Mouse (Mus musculus): ENCODE results near the gene Rrp8. TPM values are rescaled to one million over a fixed set of nuclear protein-coding genes. Genes with fewer than 3 reads are reported as not detected.

The Rrp8 gene
- 8.4 and 10.0 TPM in 2 replicates for polyA plus RNA-seq (2012; rRNA removed)

- TF ChIP-seq CTCF (IDR thresholded peaks at IDR 0.05; ENCODE audit: extremely low read depth, insufficient read depth, low read length) = no peak
- H3K27ac ChIP-seq (ENCODE audit: insufficient read depth, low read length) = peak within 1 kb of the TSS; percentile 68; the same call in 1 of the 2 replicates
- no peaks in the 10 kb centered on the region for H3K4me1 ChIP-seq (ENCODE audit: control insufficient read depth, insufficient read depth, low read length)
- H3K4me3 ChIP-seq (ENCODE audit: insufficient read depth, low read length) = peak within 1 kb of the TSS; percentile 94
Measured at GRCm38 (mm10) chr7:105736911-105737521, at the start of gene Rrp8. Rrp8 (minus strand) TSS chr7:105737385.

- peak overlapping the region; percentile 41 for H3K4me3 ChIP-seq (ENCODE audit: insufficient read depth, low read length)
- TF ChIP-seq POLR2A (IDR thresholded peaks at IDR 0.05; ENCODE audit: extremely low read depth, insufficient read depth, low read length) (no peak), CTCF (IDR thresholded peaks at IDR 0.05; ENCODE audit: extremely low read depth, insufficient read depth, low read length) (no peak)
- peaks cover 2% of the 10 kb centered on the region; the same call in 1 of the 2 replicates for H3K4me1 ChIP-seq (ENCODE audit: control insufficient read depth, insufficient read depth, low read length)
- H3K27ac ChIP-seq (ENCODE audit: insufficient read depth, low read length) = 0 out of 2 replicates have a peak overlapping the region, but pooled peaks have one; percentile 68
Measured at GRCm38 (mm10) chr7:105786506-105787284, 49.5 kb upstream of the Rrp8 start.

- Histone ChIP-seq H3K4me1 (ENCODE audit: control insufficient read depth, insufficient read depth, low read length) (peaks cover 2% of the 10 kb centered on the region; the same call in 1 of the 2 replicates), H3K4me3 (ENCODE audit: insufficient read depth, low read length) (no peak overlapping the region), H3K27ac (ENCODE audit: insufficient read depth, low read length) (no peak overlapping the region)
- TF ChIP-seq CTCF (IDR thresholded peaks at IDR 0.05; ENCODE audit: extremely low read depth, insufficient read depth, low read length) (no peak), POLR2A (IDR thresholded peaks at IDR 0.05; ENCODE audit: extremely low read depth, insufficient read depth, low read length) (no peak)
Measured at GRCm38 (mm10) chr7:105784556-105784955, 47.4 kb upstream of the Rrp8 start.

GRCm38 (mm10) chr7:105783861-105784260 is 46.7 kb upstream of the Rrp8 start:
- Histone ChIP-seq H3K27ac (ENCODE audit: insufficient read depth, low read length) (no peak overlapping the region), H3K4me1 (ENCODE audit: control insufficient read depth, insufficient read depth, low read length) (peaks cover 2% of the 10 kb centered on the region; the same call in 1 of the 2 replicates), H3K4me3 (ENCODE audit: insufficient read depth, low read length) (no peak overlapping the region)
- no peak for TF ChIP-seq POLR2A (IDR thresholded peaks at IDR 0.05; ENCODE audit: extremely low read depth, insufficient read depth, low read length)
- TF ChIP-seq CTCF (IDR thresholded peaks at IDR 0.05; ENCODE audit: extremely low read depth, insufficient read depth, low read length) = no peak

- no peak for TF ChIP-seq CTCF (IDR thresholded peaks at IDR 0.05; ENCODE audit: extremely low read depth, insufficient read depth, low read length)
- no peak for TF ChIP-seq POLR2A (IDR thresholded peaks at IDR 0.05; ENCODE audit: extremely low read depth, insufficient read depth, low read length)
- H3K27ac ChIP-seq (ENCODE audit: insufficient read depth, low read length) = peak overlapping the region; percentile 24
- H3K4me1 ChIP-seq (ENCODE audit: control insufficient read depth, insufficient read depth, low read length) = peaks cover 2% of the 10 kb centered on the region; the same call in 1 of the 2 replicates
- no peak overlapping the region for H3K4me3 ChIP-seq (ENCODE audit: insufficient read depth, low read length)
Measured at GRCm38 (mm10) chr7:105778553-105779265, 41.5 kb upstream of the Rrp8 start.

GRCm38 (mm10) chr7:105777797-105778552 is 40.8 kb upstream of the Rrp8 start:
- peaks cover 2% of the 10 kb centered on the region; the same call in 1 of the 2 replicates for H3K4me1 ChIP-seq (ENCODE audit: control insufficient read depth, insufficient read depth, low read length)
- TF ChIP-seq POLR2A (IDR thresholded peaks at IDR 0.05; ENCODE audit: extremely low read depth, insufficient read depth, low read length) = no peak
- TF ChIP-seq CTCF (IDR thresholded peaks at IDR 0.05; ENCODE audit: extremely low read depth, insufficient read depth, low read length) = no peak
- no peak overlapping the region for H3K27ac ChIP-seq (ENCODE audit: insufficient read depth, low read length)
- no peak overlapping the region for H3K4me3 ChIP-seq (ENCODE audit: insufficient read depth, low read length)

GRCm38 (mm10) chr7:105777316-105777715 is 40.1 kb upstream of the Rrp8 start:
- Histone ChIP-seq H3K4me1 (ENCODE audit: control insufficient read depth, insufficient read depth, low read length) (peaks cover 2% of the 10 kb centered on the region; the same call in 1 of the 2 replicates), H3K27ac (ENCODE audit: insufficient read depth, low read length) (no peak overlapping the region)
- TF ChIP-seq CTCF (IDR thresholded peaks at IDR 0.05; ENCODE audit: extremely low read depth, insufficient read depth, low read length) (no peak), POLR2A (IDR thresholded peaks at IDR 0.05; ENCODE audit: extremely low read depth, insufficient read depth, low read length) (no peak)

GRCm38 (mm10) chr7:105776026-105776425 is 38.8 kb upstream of the Rrp8 start:
- peaks cover 2% of the 10 kb centered on the region; the same call in 1 of the 2 replicates for H3K4me1 ChIP-seq (ENCODE audit: control insufficient read depth, insufficient read depth, low read length)

More at GRCm38 (mm10) chr7:105777316-105777715, 40.1 kb upstream of the Rrp8 start:
- H3K4me3 ChIP-seq (ENCODE audit: insufficient read depth, low read length) = no peak overlapping the region

GRCm38 (mm10) chr7:105774661-105775060 is 37.5 kb upstream of the Rrp8 start:
- H3K4me3 ChIP-seq (ENCODE audit: insufficient read depth, low read length) = no peak overlapping the region
- TF ChIP-seq CTCF (IDR thresholded peaks at IDR 0.05; ENCODE audit: extremely low read depth, insufficient read depth, low read length) (no peak), POLR2A (IDR thresholded peaks at IDR 0.05; ENCODE audit: extremely low read depth, insufficient read depth, low read length) (no peak)
- peaks cover 2% of the 10 kb centered on the region; the same call in 1 of the 2 replicates for H3K4me1 ChIP-seq (ENCODE audit: control insufficient read depth, insufficient read depth, low read length)
- no peak overlapping the region for H3K27ac ChIP-seq (ENCODE audit: insufficient read depth, low read length)

More at GRCm38 (mm10) chr7:105776026-105776425, 38.8 kb upstream of the Rrp8 start:
- Histone ChIP-seq H3K27ac (ENCODE audit: insufficient read depth, low read length) (no peak overlapping the region), H3K4me3 (ENCODE audit: insufficient read depth, low read length) (no peak overlapping the region)
- TF ChIP-seq CTCF (IDR thresholded peaks at IDR 0.05; ENCODE audit: extremely low read depth, insufficient read depth, low read length) = no peak
- TF ChIP-seq POLR2A (IDR thresholded peaks at IDR 0.05; ENCODE audit: extremely low read depth, insufficient read depth, low read length) = no peak
